20 mouse cellular contexts compared by ENCODE assay signal in the genomic region with DNA sequence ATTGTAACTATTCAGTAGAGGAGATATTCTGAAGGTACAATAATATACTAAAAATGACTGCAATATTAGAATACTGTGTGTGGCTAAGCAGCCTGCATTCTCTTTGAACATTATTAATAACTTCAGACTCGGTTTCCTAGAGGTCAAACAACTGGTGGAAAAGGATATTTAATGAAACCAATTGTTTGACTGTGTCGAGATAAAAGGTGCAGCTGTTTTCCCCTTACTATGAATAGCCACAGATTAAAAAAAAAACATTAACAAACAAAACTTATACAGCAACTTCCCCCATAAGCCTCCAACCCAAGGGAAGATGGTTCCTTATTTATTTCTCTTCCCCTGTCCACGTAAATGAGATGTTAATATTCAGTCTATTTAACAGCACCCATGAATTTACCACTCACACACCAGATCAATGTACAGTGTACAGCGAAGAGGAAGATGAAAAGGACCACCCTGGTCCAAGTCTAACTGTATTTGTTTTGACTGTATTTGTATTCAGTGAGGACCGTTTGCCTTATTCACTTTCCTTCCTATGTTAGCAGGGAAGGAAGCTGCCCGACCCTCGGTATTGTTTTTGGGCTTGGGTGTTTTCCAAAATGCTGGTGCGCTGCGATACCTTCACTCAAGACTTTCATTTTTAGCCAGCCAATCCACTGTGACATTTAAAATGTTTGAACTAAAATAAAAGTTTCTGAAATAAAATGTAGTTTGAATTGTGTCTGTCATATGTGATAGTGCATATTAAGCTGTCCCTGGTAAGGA. TPM values are rescaled to one million over a fixed set of nuclear protein-coding genes. Genes with fewer than 3 reads are reported as not detected.
A peak's percentile ranks its signal among the peaks of the same experiment; 100 is the strongest.
DNase-seq lines count a peak whose midpoint lies in the region; ATAC-seq and TF ChIP-seq lines count a peak whose summit lies in the region.
"Had no signal": no experiment of that assay in that cellular context is flagged by ENCODE, and none has a peak within 500 bp of the region (broad histone marks: within the 10 kb centered on the region; RNA-seq: fewer than 3 reads in every experiment).

No protein-coding gene starts in this region.

- TF ChIP-seq CTCF in lung, adult 2 months (IDR thresholded peaks at IDR 0.05; ENCODE audit: insufficient read depth, low read length), result no peak

- H3K27ac ChIP-seq in heart, embryonic 14.5 days (replicated peaks in 1 of 2; ENCODE audit: control insufficient read depth in 1 of 2, insufficient read depth in 1 of 2, low read depth in 2 of 2, low read length in 2 of 2), result no peak overlapping the region
- H3K27ac ChIP-seq in brown adipose tissue, adult 24 weeks (replicated peaks; ENCODE audit: low read depth, low read length), result peak overlapping the region; percentile 87
- H3K27ac ChIP-seq: embryonic facial prominence, embryonic 15.5 days; liver, embryonic 13.5 days; midbrain, embryonic 10.5 days had no signal

- 0 out of 2 replicates have a peak overlapping the region, but pooled peaks have one; percentile 16 for H3K4me2 ChIP-seq in heart, embryonic 14.5 days (ENCODE audit: low read length)
- H3K4me2 ChIP-seq: embryonic facial prominence, embryonic 15.5 days; liver, embryonic 13.5 days had no signal

- DNase-seq in heart, postnatal 4 days, result no peak
- no peak for DNase-seq in lung, adult 2 months
- no peak for DNase-seq in lung, postnatal 36 days
- DNase-seq in layer of hippocampus, postnatal 10 days (ENCODE audit: low spot score in 2 of 2), result no peak
- DNase-seq: adrenal gland, adult 8-10 months; cerebellum, adult 9-10 months; liver, embryonic 13.5 days; right cerebral cortex, postnatal 4 days had no signal

- WGBS in heart, embryonic 14.5 days, result 68% methylated on average over 9 of the region's 9 CpGs
- 34% methylated on average over 9 of the region's 9 CpGs for WGBS in lung, adult 2 months

- H3K9ac ChIP-seq in heart, embryonic 14.5 days (ENCODE audit: low read length), result no peak overlapping the region
- H3K9ac ChIP-seq: embryonic facial prominence, embryonic 15.5 days; liver, embryonic 13.5 days had no signal

- H3K4me3 ChIP-seq in heart, embryonic 14.5 days (ENCODE audit: control insufficient read depth in 1 of 2, insufficient read depth in 1 of 2, low read depth in 1 of 2, low read length in 2 of 2), result no peak overlapping the region
- peak overlapping the region; percentile 55 for H3K4me3 ChIP-seq in lung, adult 2 months (replicated peaks; ENCODE audit: extremely low read depth, low read depth, low read length)
- H3K4me3 ChIP-seq in brown adipose tissue, adult 24 weeks (ENCODE audit: insufficient read depth, low read depth, low read length), result 0 out of 2 replicates have a peak overlapping the region, but pooled peaks have one; percentile 16
- H3K4me3 ChIP-seq: embryonic facial prominence, embryonic 15.5 days; liver, embryonic 13.5 days; midbrain, embryonic 10.5 days had no signal

- ATAC-seq in heart, embryonic 14.5 days (ENCODE audit: insufficient number of reproducible peaks, insufficient read depth, low FRiP score, low read depth), result no peak
- ATAC-seq in megakaryocyte progenitor cell, adult 5-6 weeks (replicated peaks; ENCODE audit: poor library complexity), result peak; percentile 52

- no peaks in the 10 kb centered on the region for H3K27me3 ChIP-seq in heart, embryonic 14.5 days (ENCODE audit: control insufficient read depth, insufficient read depth, low read length)
- H3K27me3 ChIP-seq: embryonic facial prominence, embryonic 15.5 days; liver, embryonic 13.5 days had no signal

- 0 out of 2 replicates have a peak, but pooled peaks cover 7% of the 10 kb centered on the region for H3K9me3 ChIP-seq in heart, embryonic 14.5 days (ENCODE audit: control insufficient read depth, low read length)
- H3K9me3 ChIP-seq: embryonic facial prominence, embryonic 15.5 days; G1E; liver, embryonic 13.5 days; midbrain, embryonic 10.5 days had no signal

- no peaks in the 10 kb centered on the region for H3K36me3 ChIP-seq in heart, embryonic 14.5 days (ENCODE audit: control insufficient read depth, insufficient read depth, low read length)
- H3K36me3 ChIP-seq: embryonic facial prominence, embryonic 15.5 days; G1E; liver, embryonic 13.5 days; midbrain, embryonic 10.5 days had no signal

- no peak for TF ChIP-seq POLR2A in lung, adult 2 months (IDR thresholded peaks at IDR 0.05; ENCODE audit: borderline replicate concordance, extremely low read depth, low read depth, low read length)

- no peaks in the 10 kb centered on the region for H3K4me1 ChIP-seq in heart, embryonic 14.5 days (ENCODE audit: control insufficient read depth in 2 of 2, insufficient read depth in 2 of 2, low read length in 2 of 2)
- H3K4me1 ChIP-seq in lung, adult 2 months (ENCODE audit: control insufficient read depth, insufficient read depth, low read length), result no peaks in the 10 kb centered on the region; the same call in none of the 2 replicates
- H3K4me1 ChIP-seq in brown adipose tissue, adult 24 weeks (ENCODE audit: control insufficient read depth, insufficient read depth, insufficient read length, low read length), result peaks cover 11% of the 10 kb centered on the region
- H3K4me1 ChIP-seq: liver, embryonic 13.5 days had no signal

RNA-seq across cellular contexts. Expression of gene Palmd, which starts 13.2 kb away (rescaled TPM):
- polyA plus RNA-seq in heart, embryonic 14.5 days (2014; fragmentation: Nextera tagmentation; extraction: Ambion mirVana), result 17.7 and 18.6 TPM in 2 replicates
- total RNA-seq in heart, postnatal 4 days (2021), result 10 to 100 TPM; 61.6 to 66.2 TPM
- polyA plus RNA-seq in lung, adult 2 months (2012; rRNA removed), result 5.6 and 10.5 TPM in 2 replicates
- 132 and 150 TPM in 2 replicates for polyA plus RNA-seq in brown adipose tissue, adult 24 weeks (2012; ENCODE audit: insufficient read depth, insufficient read length, missing spikeins)
- total RNA-seq in megakaryocyte progenitor cell, adult 5-6 weeks (2015), result not detected in 2 replicates
- not detected in 2 replicates for total RNA-seq in megakaryocyte progenitor cell, adult 5-6 weeks (2017)
- total RNA-seq in layer of hippocampus, postnatal 10 days (2021), result 10 to 100 TPM; 36.4 to 36.7 TPM
- total RNA-seq: monocyte, adult 5-6 weeks had no signal
- polyA plus RNA-seq: G1E had no signal

RNA-seq across cellular contexts. Expression of gene 4930455H04Rik, which starts 13.9 kb away (rescaled TPM):
- not detected in 2 replicates for polyA plus RNA-seq in heart, embryonic 14.5 days (2014; fragmentation: Nextera tagmentation; extraction: Ambion mirVana)
- total RNA-seq in heart, postnatal 4 days (2021), result under 1 TPM in 1 of 2 experiments, not detected in 1; 0.32 TPM
- not detected in 2 replicates for polyA plus RNA-seq in lung, adult 2 months (2012; rRNA removed)
- polyA plus RNA-seq in brown adipose tissue, adult 24 weeks (2012; ENCODE audit: insufficient read depth, insufficient read length, missing spikeins), result not detected in 2 replicates
- total RNA-seq in megakaryocyte progenitor cell, adult 5-6 weeks (2015), result not detected in 2 replicates
- not detected in 2 replicates for total RNA-seq in megakaryocyte progenitor cell, adult 5-6 weeks (2017)
- total RNA-seq in layer of hippocampus, postnatal 10 days (2021), result not detected
- total RNA-seq: adrenal gland, adult 8-10 months; G1E; left cerebral cortex, adult 18-20 months; monocyte, adult 5-6 weeks had no signal
- polyA plus RNA-seq: embryonic facial prominence, embryonic 15.5 days; forebrain, embryonic 11.5 days; G1E; gonadal fat pad, adult 2 months; liver, embryonic 13.5 days; midbrain, embryonic 10.5 days; neural tube, embryonic 14.5 days; urinary bladder, adult 2 months had no signal

Comparison
In these comparisons a context has a peak if more than half of its experiments do, and no peak if none do; other contexts are left out.
1. H3K4me3 ChIP-seq: peak in lung, adult 2 months (single experiment) and brown adipose tissue, adult 24 weeks (single experiment); none in heart, embryonic 14.5 days (0 of 2).
2. RNA of gene Palmd, which starts 13.2 kb away (total RNA-seq): 61.6 to 66.2 TPM in heart, postnatal 4 days and 36.4 to 36.7 TPM in layer of hippocampus, postnatal 10 days; not detected in megakaryocyte progenitor cell, adult 5-6 weeks; every median in the first group is over 10 times any median in the second.